Mouse (Mus musculus): ENCODE results near the gene Limch1. TPM values are rescaled to one million over a fixed set of nuclear protein-coding genes. Genes with fewer than 3 reads are reported as not detected.

The Limch1 gene
- total RNA-seq, 2 experiments from 2014 or later = 111 to 115 TPM

- no peak for DNase-seq (ENCODE audit: low spot score in 2 of 2)
Measured at GRCm38 (mm10) chr5:66913791-66914190, 168.2 kb downstream of the Limch1 start.

GRCm38 (mm10) chr5:66917353-66918315, 172.0 kb downstream of the Limch1 start:
- no peak for DNase-seq (ENCODE audit: low spot score in 2 of 2)

GRCm38 (mm10) chr5:66918316-66919305, 173.0 kb downstream of the Limch1 start:
- DNase-seq (ENCODE audit: low spot score in 2 of 2) = peak in 1 of 2 experiments; percentile 24

- DNase-seq (ENCODE audit: low spot score in 2 of 2) = no peak
Measured at GRCm38 (mm10) chr5:66922582-66922981, 177.0 kb downstream of the Limch1 start.

- no peak for DNase-seq (ENCODE audit: low spot score in 2 of 2)
Measured at GRCm38 (mm10) chr5:66929291-66929690, 183.7 kb downstream of the Limch1 start.

- DNase-seq (ENCODE audit: low spot score in 2 of 2) = no peak
Measured at GRCm38 (mm10) chr5:66933134-66933804, 187.6 kb downstream of the Limch1 start.

GRCm38 (mm10) chr5:66934585-66934984, 189.0 kb downstream of the Limch1 start:
- DNase-seq (ENCODE audit: low spot score in 2 of 2) = no peak

- no peak for DNase-seq (ENCODE audit: low spot score in 2 of 2)
Measured at GRCm38 (mm10) chr5:66937376-66937775, 191.7 kb downstream of the Limch1 start.

- no peak for DNase-seq (ENCODE audit: low spot score in 2 of 2)
Measured at GRCm38 (mm10) chr5:66941710-66942450, 196.3 kb downstream of the Limch1 start.

GRCm38 (mm10) chr5:66942922-66943321, 197.3 kb downstream of the Limch1 start:
- DNase-seq (ENCODE audit: low spot score in 2 of 2) = no peak

GRCm38 (mm10) chr5:66943521-66943920, 197.9 kb downstream of the Limch1 start:
- DNase-seq (ENCODE audit: low spot score in 2 of 2) = peak in 1 of 2 experiments; percentile 40

- peak in 1 of 2 experiments; percentile 33 for DNase-seq (ENCODE audit: low spot score in 2 of 2)
Measured at GRCm38 (mm10) chr5:66947958-66948357, 202.3 kb downstream of the Limch1 start.

GRCm38 (mm10) chr5:66949098-66949692, 203.6 kb downstream of the Limch1 start:
- no peak for DNase-seq (ENCODE audit: low spot score in 2 of 2)

- no peak for DNase-seq (ENCODE audit: low spot score in 2 of 2)
Measured at GRCm38 (mm10) chr5:66953375-66953774, 207.7 kb downstream of the Limch1 start.

GRCm38 (mm10) chr5:66953971-66954644, 208.5 kb downstream of the Limch1 start:
- peak; percentile 37 to 88 for DNase-seq (ENCODE audit: low spot score in 2 of 2)

GRCm38 (mm10) chr5:66955245-66955644, 209.6 kb downstream of the Limch1 start:
- DNase-seq (ENCODE audit: low spot score in 2 of 2) = no peak

- no peak for DNase-seq (ENCODE audit: low spot score in 2 of 2)
Measured at GRCm38 (mm10) chr5:66957656-66958055, 212.0 kb downstream of the Limch1 start.

GRCm38 (mm10) chr5:66958118-66958517, 212.5 kb downstream of the Limch1 start:
- peak in 1 of 2 experiments; percentile 70 for DNase-seq (ENCODE audit: low spot score in 2 of 2)

GRCm38 (mm10) chr5:66959968-66960367, 214.3 kb downstream of the Limch1 start:
- DNase-seq (ENCODE audit: low spot score in 2 of 2) = no peak

Data from layer of hippocampus, postnatal 14 days (tissue).